Mouse (Mus musculus): ENCODE data around the gene Sept8. TPM values are rescaled to one million over a fixed set of nuclear protein-coding genes. Genes with fewer than 3 reads are reported as not detected.
"Not testable (repeated sequence)": the region's sequence is repeated elsewhere in the genome, so short reads cannot be mapped to it uniquely, and the experiment has no call there.

The Sept8 gene
- polyA plus RNA-seq, 1 experiment: 92.4 TPM

DNA sequence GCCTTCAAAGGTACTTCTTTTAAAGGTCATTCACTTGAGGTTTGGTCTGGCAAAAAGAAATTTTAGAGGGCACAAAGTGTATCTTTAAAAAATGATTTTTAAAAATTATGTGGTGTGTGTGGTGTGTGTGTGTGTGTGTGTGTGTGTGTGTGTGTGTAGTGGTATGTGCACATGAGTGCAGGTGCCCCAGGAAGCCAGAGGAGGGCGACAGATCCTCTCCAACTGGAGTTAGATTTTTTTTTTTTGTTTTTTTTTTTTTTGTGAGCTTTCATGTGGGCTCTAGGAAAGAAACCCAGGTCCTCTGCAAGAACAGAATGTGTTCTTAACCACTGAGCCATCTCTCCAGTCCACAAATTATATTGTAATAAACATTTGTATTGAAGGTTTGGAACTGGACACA is 31.7 kb downstream of the Sept8 start:
- Histone ChIP-seq H3K4me3 (no peak overlapping the region), H3K36me3 (ENCODE audit: control insufficient read depth, insufficient read depth) (peaks cover 4% of the 10 kb centered on the region), H3K4me2 (ENCODE audit: low read depth) (no peak overlapping the region), H3ac (ENCODE audit: control insufficient read depth, insufficient read length) (no peak overlapping the region), H3K79me2 (ENCODE audit: control insufficient read depth, insufficient read depth) (no peaks in the 10 kb centered on the region), H3K27me3 (ENCODE audit: control insufficient read depth, insufficient read depth, insufficient read length) (no peaks in the 10 kb centered on the region)
- TF ChIP-seq TCF3 (IDR thresholded peaks at IDR 0.05; ENCODE audit: insufficient read length, low read depth) (no peak), E2F4 (IDR thresholded peaks at IDR 0.05; ENCODE audit: insufficient read depth) (no peak), USF1 (IDR thresholded peaks at IDR 0.05; ENCODE audit: low read depth) (no peak), MYOG (IDR thresholded peaks at IDR 0.05; ENCODE audit: control insufficient read depth in 1 of 3, insufficient read depth in 1 of 3, insufficient read length in 2 of 3, low read depth in 2 of 3) (no peak), SRF (IDR thresholded peaks at IDR 0.05; ENCODE audit: control insufficient read depth, insufficient read length, low read depth) (no peak), REST (IDR thresholded peaks at IDR 0.05; ENCODE audit: insufficient read depth, insufficient read length) (no peak), CEBPB (IDR thresholded peaks at IDR 0.05; ENCODE audit: insufficient read depth, poor library complexity, severe bottlenecking) (no peak), MYOD1 (IDR thresholded peaks at IDR 0.05; ENCODE audit: control insufficient read depth in 1 of 3, insufficient read length in 2 of 3, low read depth in 2 of 3) (no peak), TCF12 (IDR thresholded peaks at IDR 0.05; ENCODE audit: insufficient read depth, poor library complexity, severe bottlenecking) (no peak), POLR2A (IDR thresholded peaks at IDR 0.05; ENCODE audit: insufficient read length, low read depth) (no peak), MAX (IDR thresholded peaks at IDR 0.05; ENCODE audit: low read depth) (no peak), POLR2AphosphoS2 (IDR thresholded peaks at IDR 0.05; ENCODE audit: insufficient read length, low read depth) (no peak)

DNA sequence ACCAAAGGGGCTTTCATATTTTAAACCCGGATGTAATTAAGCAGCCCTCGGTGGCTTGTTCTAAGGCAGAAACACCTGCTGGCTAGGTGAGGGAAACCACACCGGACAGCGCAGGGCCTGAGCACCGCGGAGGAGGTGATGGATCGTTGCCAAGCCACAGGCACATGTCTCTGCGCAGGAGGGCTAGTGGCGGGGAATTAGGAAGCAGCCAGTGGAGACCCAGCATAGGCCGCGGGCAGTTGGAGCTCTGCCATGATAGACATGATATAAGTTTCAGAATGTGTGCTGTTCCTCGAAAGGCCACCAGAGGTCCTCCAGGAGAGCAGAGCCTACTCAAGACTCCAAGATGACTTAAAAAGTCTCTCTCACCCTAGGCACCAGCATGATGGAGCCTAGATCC is 32.7 kb downstream of the Sept8 start:
- no peak overlapping the region for H3K4me2 ChIP-seq (ENCODE audit: low read depth)
- no peaks in the 10 kb centered on the region for H3K79me2 ChIP-seq (ENCODE audit: control insufficient read depth, insufficient read depth)
- TF ChIP-seq POLR2AphosphoS2 (IDR thresholded peaks at IDR 0.05; ENCODE audit: insufficient read length, low read depth) (no peak), REST (IDR thresholded peaks at IDR 0.05; ENCODE audit: insufficient read depth, insufficient read length) (no peak)
- peaks cover 4% of the 10 kb centered on the region for H3K36me3 ChIP-seq (ENCODE audit: control insufficient read depth, insufficient read depth)
- no peak overlapping the region for H3K4me3 ChIP-seq
- H3ac ChIP-seq (ENCODE audit: control insufficient read depth, insufficient read length): no peak overlapping the region
- H3K27me3 ChIP-seq (ENCODE audit: control insufficient read depth, insufficient read depth, insufficient read length): no peaks in the 10 kb centered on the region

DNA sequence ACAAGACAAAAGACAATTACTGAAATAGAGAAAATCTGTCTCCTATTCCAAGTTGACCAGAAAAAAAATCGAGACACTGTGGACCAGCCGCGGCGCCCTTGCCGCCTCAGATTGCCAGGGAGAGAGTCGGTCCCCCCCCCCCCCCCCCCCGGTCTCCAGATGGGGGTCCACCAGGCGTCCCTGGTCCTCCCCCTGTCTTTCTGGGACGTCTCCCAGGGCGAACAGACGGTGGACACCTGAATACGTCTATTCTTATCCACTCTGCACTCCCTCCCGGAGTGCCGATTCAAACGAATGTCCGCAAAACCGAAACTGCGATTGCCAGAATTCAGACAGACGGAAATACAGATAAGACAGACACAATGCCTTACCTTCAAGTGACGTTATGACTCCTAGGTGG is 37.5 kb downstream of the Sept8 start:
- not testable (repeated sequence) for H3K4me2 ChIP-seq (ENCODE audit: low read depth); H3K27me3 ChIP-seq (ENCODE audit: control insufficient read depth, insufficient read depth, insufficient read length); H3K79me2 ChIP-seq (ENCODE audit: control insufficient read depth, insufficient read depth); H3ac ChIP-seq (ENCODE audit: control insufficient read depth, insufficient read length); H3K4me3 ChIP-seq; H3K36me3 ChIP-seq (ENCODE audit: control insufficient read depth, insufficient read depth)

DNA sequence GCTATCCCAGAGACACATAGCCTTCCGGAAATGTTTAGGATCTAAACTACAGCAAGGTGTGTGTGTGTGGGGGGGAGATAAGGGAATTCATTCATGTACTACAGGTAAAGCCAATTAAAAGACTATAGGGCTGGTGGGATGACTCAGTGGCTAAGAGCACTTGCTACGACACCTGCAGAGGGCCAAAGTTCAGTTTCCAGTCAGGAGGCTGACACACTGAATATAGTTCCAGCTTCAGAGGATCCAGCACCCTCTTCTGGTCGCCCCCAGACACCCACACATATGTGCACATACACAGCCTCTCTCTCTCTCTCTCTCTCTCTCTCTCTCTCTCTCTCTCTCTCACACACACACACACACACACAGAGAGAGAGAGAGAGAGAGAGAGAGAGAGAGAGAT is 38.9 kb downstream of the Sept8 start:
- not testable (repeated sequence) for H3ac ChIP-seq (ENCODE audit: control insufficient read depth, insufficient read length); H3K79me2 ChIP-seq (ENCODE audit: control insufficient read depth, insufficient read depth); H3K4me3 ChIP-seq; H3K27me3 ChIP-seq (ENCODE audit: control insufficient read depth, insufficient read depth, insufficient read length); H3K36me3 ChIP-seq (ENCODE audit: control insufficient read depth, insufficient read depth); H3K4me2 ChIP-seq (ENCODE audit: low read depth)

GRCm38 (mm10) chr11:53559980-53560379 is 40.9 kb downstream of the Sept8 start:
- not testable (repeated sequence) for H3K79me2 ChIP-seq (ENCODE audit: control insufficient read depth, insufficient read depth); H3K4me2 ChIP-seq (ENCODE audit: low read depth); H3K27me3 ChIP-seq (ENCODE audit: control insufficient read depth, insufficient read depth, insufficient read length); H3K36me3 ChIP-seq (ENCODE audit: control insufficient read depth, insufficient read depth); H3K4me3 ChIP-seq; H3ac ChIP-seq (ENCODE audit: control insufficient read depth, insufficient read length)

DNA sequence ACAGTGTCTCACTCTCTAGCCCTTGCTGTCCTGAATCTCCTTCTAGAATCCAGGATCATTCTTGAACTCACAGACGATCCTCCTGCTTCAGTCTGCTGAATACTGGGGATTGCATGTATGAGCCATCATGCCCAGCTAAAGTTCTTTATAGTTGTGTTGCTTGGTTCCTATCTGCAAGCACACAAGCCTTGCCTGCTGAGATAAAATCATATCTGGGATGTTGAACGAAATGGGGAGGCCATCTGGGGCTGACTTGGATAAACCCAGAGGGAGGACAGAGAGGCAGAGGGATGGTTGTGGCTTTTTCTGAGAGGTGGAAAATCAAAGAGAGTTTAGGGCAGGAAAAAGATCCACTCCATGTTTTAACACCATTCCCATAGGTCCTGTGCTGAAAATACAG is 42.9 kb downstream of the Sept8 start:
- no peak overlapping the region for H3K4me3 ChIP-seq
- no peak overlapping the region for H3ac ChIP-seq (ENCODE audit: control insufficient read depth, insufficient read length)
- no peaks in the 10 kb centered on the region for H3K27me3 ChIP-seq (ENCODE audit: control insufficient read depth, insufficient read depth, insufficient read length)
- no peak overlapping the region for H3K4me2 ChIP-seq (ENCODE audit: low read depth)
- H3K36me3 ChIP-seq (ENCODE audit: control insufficient read depth, insufficient read depth): no peaks in the 10 kb centered on the region
- TF ChIP-seq MAX (IDR thresholded peaks at IDR 0.05; ENCODE audit: low read depth) (no peak), USF1 (IDR thresholded peaks at IDR 0.05; ENCODE audit: low read depth) (no peak), E2F4 (IDR thresholded peaks at IDR 0.05; ENCODE audit: insufficient read depth) (no peak), SRF (IDR thresholded peaks at IDR 0.05; ENCODE audit: control insufficient read depth, insufficient read length, low read depth) (no peak), MYOD1 (IDR thresholded peaks at IDR 0.05; ENCODE audit: control insufficient read depth in 1 of 3, insufficient read length in 2 of 3, low read depth in 2 of 3) (no peak), MYOG (IDR thresholded peaks at IDR 0.05; ENCODE audit: control insufficient read depth in 1 of 3, insufficient read depth in 1 of 3, insufficient read length in 2 of 3, low read depth in 2 of 3) (no peak)
- no peaks in the 10 kb centered on the region for H3K79me2 ChIP-seq (ENCODE audit: control insufficient read depth, insufficient read depth)

- no peaks in the 10 kb centered on the region for H3K36me3 ChIP-seq (ENCODE audit: control insufficient read depth, insufficient read depth)
- H3K27me3 ChIP-seq (ENCODE audit: control insufficient read depth, insufficient read depth, insufficient read length): no peaks in the 10 kb centered on the region
- TF ChIP-seq SRF (IDR thresholded peaks at IDR 0.05; ENCODE audit: control insufficient read depth, insufficient read length, low read depth) (no peak), MAX (IDR thresholded peaks at IDR 0.05; ENCODE audit: low read depth) (no peak), REST (IDR thresholded peaks at IDR 0.05; ENCODE audit: insufficient read depth, insufficient read length) (no peak), MYOD1 (IDR thresholded peaks at IDR 0.05; ENCODE audit: control insufficient read depth in 1 of 3, insufficient read length in 2 of 3, low read depth in 2 of 3) (no peak), USF1 (IDR thresholded peaks at IDR 0.05; ENCODE audit: low read depth) (no peak), POLR2A (IDR thresholded peaks at IDR 0.05; ENCODE audit: insufficient read length, low read depth) (no peak), POLR2AphosphoS2 (IDR thresholded peaks at IDR 0.05; ENCODE audit: insufficient read length, low read depth) (no peak), CEBPB (IDR thresholded peaks at IDR 0.05; ENCODE audit: insufficient read depth, poor library complexity, severe bottlenecking) (no peak), MYOG (IDR thresholded peaks at IDR 0.05; ENCODE audit: control insufficient read depth in 1 of 3, insufficient read depth in 1 of 3, insufficient read length in 2 of 3, low read depth in 2 of 3) (no peak), TCF3 (IDR thresholded peaks at IDR 0.05; ENCODE audit: insufficient read length, low read depth) (no peak), E2F4 (IDR thresholded peaks at IDR 0.05; ENCODE audit: insufficient read depth) (no peak)
- peaks cover 12% of the 10 kb centered on the region for H3K79me2 ChIP-seq (ENCODE audit: control insufficient read depth, insufficient read depth)
- H3K4me3 ChIP-seq: peak overlapping the region; percentile 50
- peak overlapping the region; percentile 93 for H3K4me2 ChIP-seq (ENCODE audit: low read depth)
- H3ac ChIP-seq (ENCODE audit: control insufficient read depth, insufficient read length): peak overlapping the region; percentile 82
Observed at GRCm38 (mm10) chr11:53566646-53567045, 47.6 kb downstream of the Sept8 start.

All from myocyte (in vitro differentiated cells).